Mouse (Mus musculus) layer of hippocampus, postnatal 36 days (tissue): ENCODE results near the gene Ank2. TPM values are rescaled to one million over a fixed set of nuclear protein-coding genes. Genes with fewer than 3 reads are reported as not detected.
"Not testable (repeated sequence)": the region's sequence is repeated elsewhere in the genome, so short reads cannot be mapped to it uniquely, and the experiment has no call there.

ENCODE experiments used
- DNase-seq, 2 experiments: peaks; one replicate each; pipeline ENCODE4 v3.0.0; 2022
- total RNA-seq, 2 experiments: library from RNA; stranded (reverse); gene quantifications; 2 replicates each; pipeline ENCODE4 v1.2.3; 2021

Ank2 gene
- total RNA-seq, 2 experiments from 2014 or later: 693 to 758 TPM

DNA sequence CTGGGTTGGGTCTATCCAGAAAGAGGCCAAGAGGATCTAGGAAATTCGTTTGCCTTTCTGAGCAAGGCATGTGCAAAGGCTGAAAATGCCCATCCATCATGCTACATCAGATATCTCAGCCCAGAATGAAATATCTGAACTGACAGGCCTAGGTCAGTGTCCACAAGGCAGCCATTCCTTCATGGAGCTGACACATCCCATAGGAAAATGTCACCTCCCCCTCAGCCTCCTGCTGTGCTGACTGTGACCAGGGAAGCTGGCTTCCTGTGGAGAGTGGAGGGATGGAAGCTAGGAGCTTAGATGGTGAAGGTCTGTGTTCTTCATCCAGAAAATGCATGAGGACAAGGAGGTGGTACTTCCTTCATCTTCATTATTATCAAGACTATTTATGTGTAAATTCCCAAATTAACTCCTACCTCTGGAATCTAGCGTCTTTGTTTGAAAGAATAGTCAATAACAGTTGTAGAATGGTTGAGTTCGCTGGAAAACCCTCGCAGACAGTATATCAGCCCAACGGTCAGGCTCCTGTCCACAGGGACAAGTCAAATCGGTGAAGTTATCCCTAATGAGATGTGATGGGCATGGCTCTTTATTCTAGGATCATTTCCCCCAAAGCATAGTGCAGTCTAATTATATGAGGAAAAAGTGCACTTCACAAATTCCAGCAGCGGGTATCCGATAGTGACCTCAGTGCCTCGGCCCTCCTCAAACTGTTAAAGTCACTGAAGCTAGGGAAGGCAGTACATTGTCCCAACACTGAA is 148.4 kb downstream of the Ank2 start:
- DNase-seq: no peak

DNA sequence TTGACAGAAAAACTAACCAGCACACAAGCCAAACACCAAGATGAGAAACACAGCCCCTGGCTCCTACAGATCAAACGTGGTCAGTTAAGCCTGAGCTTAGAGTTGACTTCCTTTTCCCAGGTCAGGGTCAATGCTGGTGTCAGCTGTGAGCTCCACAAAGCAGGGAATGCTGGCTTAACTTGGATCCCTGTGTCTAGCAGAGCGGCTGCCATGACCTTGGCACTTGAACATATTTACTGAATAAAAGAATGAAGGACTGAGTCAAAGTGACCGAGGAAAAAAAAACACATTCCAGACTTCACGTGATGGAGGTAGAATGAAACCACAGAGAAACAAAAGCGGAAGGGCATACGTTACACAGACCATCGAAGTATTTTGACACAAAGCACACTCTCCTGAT is 150.2 kb downstream of the Ank2 start:
- DNase-seq: no peak

DNA sequence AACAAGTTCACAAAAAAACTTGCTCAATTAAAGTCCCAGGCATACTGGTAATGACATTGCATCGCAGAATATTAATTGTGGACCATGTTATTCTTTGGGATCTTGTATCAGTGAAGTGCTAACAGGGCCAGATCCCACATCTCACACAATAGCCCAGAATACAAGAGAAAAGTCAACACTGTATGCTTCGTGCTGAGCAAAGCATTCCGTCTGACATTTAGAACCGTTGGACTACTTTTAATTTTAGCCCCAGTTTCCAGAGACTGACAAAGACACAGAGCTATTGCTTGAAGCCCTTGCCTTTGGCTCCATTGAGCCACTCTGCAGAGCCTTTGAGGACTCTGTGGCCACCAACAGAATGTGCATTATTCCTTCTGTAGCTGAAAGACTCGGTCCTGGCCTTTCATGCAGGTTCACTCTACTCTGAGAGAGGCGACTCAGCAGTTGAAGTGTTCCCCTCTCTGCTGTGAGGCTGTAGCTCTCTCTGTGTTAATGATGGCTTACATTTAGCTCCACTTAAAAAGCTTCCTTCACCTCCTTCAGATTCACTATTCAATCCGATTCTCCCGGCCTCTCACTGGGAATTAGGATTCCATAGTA is 153.2 kb downstream of the Ank2 start:
- DNase-seq: no peak

DNA sequence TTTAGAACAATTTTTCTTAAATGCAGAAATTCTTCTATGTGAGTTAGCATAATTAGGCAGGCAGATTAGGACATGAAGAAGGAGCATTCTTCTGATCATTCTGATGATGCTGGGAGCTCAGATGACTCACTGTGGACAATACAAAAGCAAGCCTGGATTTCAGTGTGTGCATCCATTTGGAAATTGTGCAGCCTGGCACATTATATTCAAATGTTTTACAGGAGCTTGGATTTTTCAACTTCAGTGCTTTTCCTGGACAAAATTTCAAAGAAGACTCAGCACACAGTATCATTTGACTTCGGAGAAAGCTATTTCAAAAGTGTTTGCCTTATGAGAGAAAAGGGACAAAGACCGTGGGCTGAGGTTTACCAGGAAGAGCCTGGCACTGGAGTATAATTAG is 157.8 kb downstream of the Ank2 start:
- no peak for DNase-seq

DNA sequence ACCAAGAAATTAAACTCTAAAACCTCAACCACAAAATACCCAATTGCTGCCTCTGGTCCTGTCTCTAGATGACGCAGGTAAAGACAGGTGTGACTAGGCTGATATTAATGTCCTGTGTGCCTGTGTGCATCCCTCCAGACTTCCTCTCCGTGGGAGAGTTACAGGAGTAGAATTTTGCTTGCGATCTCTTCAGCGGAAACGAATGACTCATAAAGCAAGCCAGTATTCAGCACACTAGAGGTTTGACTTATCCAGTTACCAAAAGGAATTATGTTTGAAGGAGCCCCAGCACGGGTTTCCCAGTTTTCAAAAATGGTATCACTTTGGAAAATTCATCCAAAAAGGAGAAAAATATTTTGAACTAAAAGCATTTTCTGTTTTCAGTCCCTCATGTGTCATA is 164.3 kb downstream of the Ank2 start:
- no peak for DNase-seq

DNA sequence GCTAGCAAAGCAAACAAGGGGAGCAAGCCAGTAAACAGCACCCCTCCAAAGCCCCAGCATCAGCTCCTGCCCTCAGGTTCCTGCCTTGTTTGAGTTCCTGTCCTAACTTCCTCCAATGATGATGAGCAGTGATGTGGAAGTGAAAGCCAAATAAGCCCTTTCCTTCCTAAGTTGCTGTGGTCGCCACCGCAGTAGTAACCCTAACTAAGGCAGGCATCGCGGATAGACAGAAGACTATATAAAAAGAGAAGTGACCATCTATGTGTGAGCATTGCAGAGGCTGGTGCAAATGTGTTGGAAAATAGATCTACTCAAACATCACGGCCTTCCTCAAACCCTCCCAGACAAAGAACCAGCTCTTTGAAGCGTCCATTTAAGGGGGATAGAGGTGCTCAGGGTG is 167.6 kb downstream of the Ank2 start:
- no peak for DNase-seq

DNA sequence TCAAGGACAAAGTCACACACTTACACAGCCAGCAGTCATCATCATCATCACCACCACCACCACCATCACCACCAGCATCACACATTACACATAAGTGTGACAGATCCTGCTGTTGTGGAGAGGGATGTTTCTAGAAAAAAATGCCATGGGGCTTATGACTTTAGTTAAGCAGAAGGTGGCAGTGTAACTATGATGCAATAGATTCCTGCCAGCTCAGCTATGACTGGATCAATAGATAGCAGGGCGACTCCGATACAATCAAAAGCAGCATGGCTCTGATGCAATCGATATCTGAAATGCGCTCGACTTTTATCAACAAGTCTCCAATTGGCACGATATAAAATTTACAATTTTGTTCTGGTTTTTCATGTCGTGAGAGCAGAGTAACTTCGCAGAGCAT is 172.8 kb downstream of the Ank2 start:
- DNase-seq: no peak

DNA sequence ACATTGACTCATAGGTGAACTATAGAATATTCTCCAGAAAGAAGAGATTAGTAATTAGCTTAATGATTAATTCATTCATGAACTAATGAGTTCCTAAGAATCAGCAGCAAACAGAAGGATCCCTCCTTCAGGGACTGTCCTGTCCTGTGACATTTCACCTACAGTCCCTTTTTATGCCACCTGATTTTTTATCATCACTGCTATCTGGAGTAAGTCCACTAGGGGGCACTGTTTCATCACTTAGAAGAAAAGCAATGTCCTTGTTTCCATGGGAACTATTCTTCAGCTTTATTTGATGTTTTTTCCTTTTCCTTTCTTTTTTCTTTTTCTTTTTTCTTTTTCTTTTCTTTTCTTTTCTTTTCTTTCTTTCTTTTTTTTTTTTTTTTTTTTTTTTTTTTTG is 176.3 kb downstream of the Ank2 start:
- DNase-seq: no peak

DNA sequence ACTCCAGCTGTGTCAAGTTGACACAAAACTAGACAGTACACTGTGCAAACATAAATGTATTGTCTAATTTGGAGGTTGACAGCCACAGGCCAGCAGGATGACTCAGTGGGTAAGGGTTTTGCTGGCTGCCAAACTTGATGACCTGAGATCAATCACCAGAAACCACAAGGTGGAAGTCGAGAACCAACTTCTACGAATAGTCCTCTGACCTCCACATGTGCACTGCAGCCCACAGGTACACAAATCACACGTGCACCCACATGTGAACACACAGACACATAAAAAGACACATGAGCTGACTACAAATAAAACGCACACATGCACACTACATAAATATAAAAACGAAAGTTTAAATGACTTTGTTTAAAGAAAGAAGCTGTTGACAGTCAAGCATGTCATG is 177.5 kb downstream of the Ank2 start:
- no peak for DNase-seq

DNA sequence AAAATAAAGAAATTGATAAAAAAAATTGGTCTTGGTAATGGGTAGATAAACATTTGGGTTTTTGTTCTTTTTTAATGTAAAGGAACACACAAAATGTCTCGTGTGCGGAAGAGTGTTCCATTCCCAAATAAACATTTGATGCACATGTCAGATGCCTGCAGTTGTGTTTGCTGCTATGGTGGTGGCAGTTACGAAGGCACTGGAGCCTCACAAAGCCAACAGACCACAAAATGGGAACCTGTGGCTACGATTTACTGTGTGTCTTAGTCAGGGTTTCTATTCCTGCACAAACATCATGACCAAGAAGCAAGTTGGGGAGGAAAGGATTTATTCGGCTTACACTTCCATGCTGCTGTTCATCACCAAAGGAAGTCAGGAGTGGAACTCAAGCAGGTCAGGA is 178.1 kb downstream of the Ank2 start:
- not testable (repeated sequence) for DNase-seq

DNA sequence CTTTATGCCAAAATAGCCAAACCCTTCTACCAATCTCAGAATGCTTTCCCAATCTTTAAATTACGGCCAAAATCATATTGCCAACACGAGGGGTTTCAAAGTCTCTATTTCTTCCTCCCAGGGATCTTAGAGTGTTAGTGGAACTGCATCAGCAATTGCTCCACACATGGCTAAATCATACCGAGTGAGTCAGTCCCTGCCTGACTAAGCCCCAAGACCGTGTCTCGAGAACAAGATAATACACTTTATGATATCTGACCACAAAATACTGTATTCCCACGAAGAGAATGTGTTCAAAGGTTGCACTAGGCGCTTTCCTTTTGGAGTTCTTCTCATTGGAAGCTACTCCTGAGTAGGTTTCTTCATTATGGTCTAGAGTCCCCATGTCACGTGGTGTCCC is 178.8 kb downstream of the Ank2 start:
- DNase-seq: no peak

DNA sequence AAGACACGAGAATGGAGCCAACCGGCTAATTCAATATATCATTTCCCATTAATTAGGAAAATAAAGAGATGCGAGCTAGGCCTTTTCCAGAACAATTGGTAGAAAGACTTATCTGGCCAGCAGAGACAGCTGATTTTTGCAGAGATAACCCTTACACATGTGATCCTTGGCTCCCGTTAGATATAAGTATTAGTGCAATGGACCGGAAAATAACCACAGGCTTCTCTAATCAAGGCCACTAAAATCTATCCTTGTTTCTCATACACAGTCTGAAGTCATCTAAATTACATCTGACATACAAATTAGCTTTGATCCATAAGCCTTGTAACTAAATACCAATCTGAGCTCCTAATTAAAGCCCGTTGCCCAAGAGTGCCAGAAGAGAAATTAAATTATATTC is 181.5 kb downstream of the Ank2 start:
- no peak for DNase-seq

DNA sequence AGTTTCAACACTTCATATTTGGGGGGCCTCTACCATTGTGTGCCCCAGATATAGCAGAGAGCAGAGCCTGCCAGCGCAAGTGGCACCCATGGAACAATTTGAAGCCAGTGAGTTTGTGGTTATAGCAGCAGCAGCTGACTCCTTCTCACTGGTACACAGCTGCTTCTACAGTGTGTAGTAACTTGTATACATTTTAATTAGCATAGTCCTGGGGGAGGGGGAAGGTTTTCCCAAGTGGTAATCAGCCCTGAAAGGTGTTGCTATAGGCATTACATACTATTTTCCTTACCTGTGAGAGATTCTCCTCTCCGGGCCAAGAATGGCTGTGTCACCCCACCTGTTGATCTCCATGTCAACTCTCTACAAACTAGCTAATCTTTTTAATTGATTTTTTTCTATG is 182.4 kb downstream of the Ank2 start:
- no peak for DNase-seq

DNA sequence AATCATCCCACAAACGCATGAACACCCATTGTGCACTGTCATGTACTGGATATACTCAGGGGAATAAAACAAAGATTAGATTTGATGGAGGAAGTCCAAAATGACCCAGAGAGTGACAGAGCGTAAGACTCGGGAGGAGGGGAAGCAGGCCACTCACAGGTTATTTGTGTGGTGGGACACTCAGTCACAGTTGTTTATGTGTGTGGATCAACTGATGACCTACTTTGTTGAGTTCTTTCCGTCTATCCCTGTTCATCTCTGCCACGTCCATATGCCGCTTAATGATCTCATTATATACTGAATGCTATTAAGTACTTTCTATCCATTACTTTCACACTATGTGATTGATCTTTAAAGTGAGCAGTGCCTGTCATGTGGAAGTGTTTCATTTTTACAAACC is 187.6 kb downstream of the Ank2 start:
- DNase-seq: no peak

DNA sequence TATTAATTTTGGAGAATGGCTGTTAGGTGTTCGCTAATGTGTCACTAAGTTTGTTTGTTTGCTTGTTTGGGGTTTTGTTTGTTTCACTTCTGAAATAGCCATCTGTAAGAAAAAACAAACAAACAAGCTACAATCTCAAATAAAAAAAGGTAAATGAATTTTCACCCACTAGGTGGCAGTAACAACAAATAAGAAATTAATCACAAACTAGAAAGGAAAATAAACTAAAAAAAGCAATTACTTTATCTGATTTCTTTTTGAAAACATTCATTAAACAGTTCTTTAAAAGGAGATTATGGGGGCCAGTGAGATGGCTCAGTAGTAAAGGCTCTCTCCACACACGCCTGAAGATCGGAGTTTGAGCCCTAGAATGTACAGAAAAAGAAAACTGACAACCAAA is 189.1 kb downstream of the Ank2 start:
- no peak for DNase-seq

DNA sequence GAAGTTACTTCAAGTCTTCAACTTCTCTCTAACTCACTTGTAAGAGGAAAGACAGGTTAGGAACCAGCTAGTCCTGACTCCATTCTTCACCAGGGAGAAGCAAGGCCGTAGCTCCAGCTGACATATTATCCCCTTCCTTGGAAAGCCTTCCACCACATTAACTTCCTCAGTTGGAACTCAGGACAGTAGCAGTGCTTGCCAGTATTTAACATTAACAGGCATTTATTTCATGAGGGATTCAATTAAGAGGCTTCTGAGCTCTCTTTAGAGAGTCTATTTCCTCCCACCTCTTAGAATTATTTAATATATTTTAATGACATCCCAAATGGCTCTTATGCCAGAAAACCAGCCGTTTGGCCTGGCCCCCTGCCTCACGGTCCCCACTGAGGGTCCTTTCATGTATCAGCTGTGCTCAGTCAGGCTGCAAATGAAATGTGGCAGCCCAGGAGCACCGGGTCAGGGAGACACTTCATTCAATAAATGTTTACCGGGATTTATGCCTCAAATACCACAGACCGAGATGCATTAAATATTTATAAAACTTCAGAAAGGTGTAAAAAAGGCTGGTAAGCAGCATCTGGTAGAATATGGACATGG is 195.1 kb downstream of the Ank2 start:
- no peak for DNase-seq

DNA sequence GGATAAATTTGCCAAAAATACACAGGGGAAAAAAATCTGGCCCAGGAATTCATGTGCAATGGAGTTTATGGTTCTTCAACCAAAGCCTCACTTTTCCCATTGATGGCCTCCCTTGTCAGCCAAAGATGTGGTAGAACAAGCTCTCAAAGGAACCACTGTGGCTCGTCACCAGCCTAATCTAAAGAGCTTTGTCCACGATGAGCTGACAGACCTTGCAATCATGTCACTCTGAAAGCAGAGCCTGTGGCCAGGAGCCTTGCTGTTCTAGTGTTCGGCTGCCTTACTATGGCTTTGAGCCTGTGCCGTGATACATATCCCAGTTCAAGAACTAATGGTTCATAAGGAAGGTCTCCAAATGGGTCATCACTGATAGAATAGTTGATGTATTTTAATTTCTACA is 196.1 kb downstream of the Ank2 start:
- no peak for DNase-seq

DNA sequence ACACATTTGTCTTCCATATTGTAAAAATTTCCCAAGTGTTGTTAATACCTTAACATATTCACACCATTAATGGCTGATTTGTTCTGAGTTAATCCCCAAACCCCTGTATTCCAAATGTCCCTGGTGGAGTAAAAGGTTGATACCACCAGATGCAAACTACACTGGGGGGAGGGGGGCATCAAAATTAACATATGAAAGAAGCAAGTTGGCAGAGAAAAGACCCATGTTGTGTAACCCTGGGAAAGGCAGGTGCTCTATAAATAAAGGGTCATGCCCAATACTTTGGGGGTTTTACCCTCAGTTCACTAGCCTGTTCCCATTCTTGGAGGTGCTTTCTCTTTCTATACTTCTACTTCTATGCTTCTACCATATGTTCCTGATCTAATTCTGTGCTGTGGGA is 198.4 kb downstream of the Ank2 start:
- DNase-seq: no peak

DNA sequence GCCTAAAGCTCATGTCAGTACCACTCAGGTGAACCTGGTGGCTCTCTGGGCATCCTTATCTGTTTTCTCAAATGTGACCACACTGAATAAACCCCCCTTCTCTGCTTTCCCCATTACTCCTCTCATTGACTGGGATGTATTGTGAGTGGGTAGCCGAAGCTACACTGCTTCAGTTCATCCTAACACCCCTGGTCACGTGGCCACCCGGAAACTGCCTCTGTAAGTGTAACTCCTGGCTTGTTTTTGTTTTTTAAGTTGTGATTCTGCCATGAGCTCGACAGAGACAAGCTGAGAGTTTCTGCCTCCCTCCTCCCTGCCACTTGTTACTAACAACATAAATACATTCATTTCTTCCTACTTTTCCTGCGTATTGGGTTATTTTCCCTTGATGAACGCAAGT is 203.2 kb downstream of the Ank2 start:
- DNase-seq: no peak

DNA sequence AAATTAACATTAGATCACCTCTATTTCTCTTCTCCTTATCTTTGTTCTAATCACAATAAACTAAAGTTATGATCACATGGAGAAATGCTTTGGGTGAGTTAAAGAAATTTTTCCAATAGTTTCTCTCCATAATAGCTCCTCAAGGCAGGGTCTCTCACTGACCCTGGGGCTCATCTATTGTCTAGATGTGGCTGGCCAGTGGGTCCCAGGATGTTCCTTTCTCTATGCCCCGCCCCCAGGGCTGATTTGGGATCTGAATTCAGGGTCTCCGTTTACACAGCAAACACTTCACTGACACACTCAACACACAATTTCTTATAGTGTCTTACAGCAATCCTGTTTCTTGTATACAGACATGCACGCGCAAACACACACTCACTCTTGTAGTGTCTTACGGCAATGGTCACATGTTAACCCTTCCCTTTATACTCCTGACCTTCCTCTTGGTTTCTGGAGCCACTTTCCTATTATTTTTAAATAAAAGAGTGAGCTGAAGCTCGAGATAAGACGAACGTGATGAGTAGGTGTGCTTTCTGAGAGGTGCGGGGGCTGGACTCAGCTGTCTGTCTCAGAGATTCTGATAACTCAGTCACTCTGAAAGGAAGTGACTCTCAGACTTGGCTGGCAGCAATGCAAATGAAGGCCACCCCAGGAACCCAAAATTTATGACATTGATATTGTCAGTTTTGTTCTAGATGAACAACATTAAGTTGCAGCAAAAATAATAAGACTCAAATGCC is 204.4 kb downstream of the Ank2 start:
- no peak for DNase-seq

DNA sequence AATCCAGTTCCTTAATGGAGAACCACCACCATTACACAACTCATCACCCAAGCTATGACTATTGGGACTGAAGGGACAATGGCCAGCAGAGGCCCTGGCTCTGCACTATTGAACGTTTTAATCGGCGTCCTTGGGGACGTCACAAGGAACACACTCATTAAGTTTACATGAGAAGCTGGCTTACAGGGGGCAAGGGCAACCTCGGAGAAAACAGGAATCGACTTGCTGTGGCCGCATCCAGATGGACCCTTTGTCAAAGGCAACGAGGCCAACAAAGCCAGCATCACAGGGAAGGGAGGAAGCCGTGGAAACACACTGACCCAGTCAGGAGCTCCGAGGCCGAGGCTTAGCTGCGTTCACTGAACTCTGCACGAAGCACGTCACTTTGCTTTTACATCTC is 205.1 kb downstream of the Ank2 start:
- DNase-seq: no peak

DNA sequence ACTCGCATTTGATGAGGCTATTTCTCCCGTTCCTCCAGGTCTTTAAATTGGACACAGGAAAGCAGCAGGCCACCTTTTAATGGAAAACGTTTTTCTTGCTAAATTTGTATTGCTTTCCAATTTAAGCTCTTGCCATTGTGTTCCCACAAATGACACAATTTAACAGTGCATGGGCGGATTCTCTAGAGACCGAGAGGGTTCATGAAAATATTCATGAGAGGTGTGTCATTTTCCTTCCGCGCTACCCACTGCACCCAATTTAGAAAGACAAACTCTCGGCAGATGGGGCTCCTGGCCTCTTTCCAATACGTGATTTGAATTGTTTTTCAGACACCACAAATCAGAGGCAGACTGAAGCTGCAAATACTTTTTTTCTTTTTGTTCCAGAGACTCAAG is 205.7 kb downstream of the Ank2 start:
- DNase-seq: peak; percentile 77 to 78

DNA sequence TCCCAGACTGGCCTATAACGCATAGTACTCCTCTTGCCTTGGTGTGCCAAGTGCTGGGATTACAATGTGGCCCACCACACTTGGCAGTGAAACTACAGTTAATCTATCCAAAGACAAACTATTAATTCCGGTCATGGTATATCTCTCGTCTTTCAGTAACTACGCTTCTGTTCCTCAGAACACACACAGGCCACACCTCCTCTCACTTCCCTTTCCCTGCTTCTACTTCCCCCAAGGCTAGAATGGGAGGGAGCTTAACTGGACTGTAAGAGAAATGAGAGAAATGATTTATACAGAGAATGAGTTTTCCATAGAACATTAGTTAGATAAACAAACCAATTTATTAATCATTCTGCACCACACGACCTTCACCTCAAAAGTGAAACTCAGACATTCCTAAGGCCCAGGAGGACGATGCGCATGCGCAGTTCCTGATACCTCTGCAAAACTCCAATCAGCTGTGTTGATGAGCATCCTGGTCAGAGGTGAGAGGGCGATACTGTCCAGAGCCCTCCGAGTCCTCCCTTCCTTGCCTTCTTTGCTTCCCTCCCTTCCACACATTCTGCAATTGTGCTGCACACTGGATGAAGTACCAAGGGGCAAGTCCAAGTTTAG is 206.2 kb downstream of the Ank2 start:
- DNase-seq: no peak
